Mouse (Mus musculus): Measurements from ENCODE around the gene Slc35b4. TPM values are rescaled to one million over a fixed set of nuclear protein-coding genes. Genes with fewer than 3 reads are reported as not detected.

The Slc35b4 gene
- total RNA-seq (2023) = 11.3 and 14.9 TPM in 2 replicates

GRCm38 (mm10) chr6:34176864-34177247 is at the start of gene Slc35b4:
Slc35b4 (minus strand) TSS chr6:34177111.

Other genes starting within 250 kb of the Slc35b4 start
- gene Lrguk, start 147.7 kb downstream of the Slc35b4 start, total RNA-seq (2023) = not detected in 2 replicates
- gene Akr1b3, start 140.4 kb upstream of the Slc35b4 start, total RNA-seq (2023) = 25.9 and 37.7 TPM in 2 replicates
- gene Akr1b8, start 177.0 kb upstream of the Slc35b4 start, total RNA-seq (2023) = not detected in 2 replicates
- gene Akr1b10, start 207.1 kb upstream of the Slc35b4 start, total RNA-seq (2023) = 10.0 and 13.6 TPM in 2 replicates
- not detected in 2 replicates for gene Akr1b7, start 235.2 kb upstream of the Slc35b4 start, total RNA-seq (2023)

Data from neutrophil, adult 65 days (primary cell).